Mouse (Mus musculus) neural tube, embryonic 12.5 days (tissue): Measurements from ENCODE around the gene Rabggtb. TPM values are rescaled to one million over a fixed set of nuclear protein-coding genes. Genes with fewer than 3 reads are reported as not detected.

ENCODE experiments used
- ATAC-seq: fragments of 200-750 bp; cut with Nextera tagmentation; 2 replicates; pipeline ENCODE4 v1.8.0; 2017; ENCODE audit warnings: low read depth, mild to moderate bottlenecking, moderate TSS enrichment, moderate library complexity; ENCODE audit not compliant: low FRiP score
- H3K27ac ChIP-seq: fragments of 300-500 bp; sonication (generic); 2 replicates; pipeline ENCODE4 v1.5.1; 2016
- H3K27me3 ChIP-seq: fragments of 300-500 bp; sonication (generic); replicated peaks from 2 replicates; pipeline ENCODE4 v1.6.1; 2016; ENCODE audit warnings: mild to moderate bottlenecking
- H3K36me3 ChIP-seq: fragments of 300-500 bp; sonication (generic); 2 replicates; pipeline ENCODE4 v1.6.1; 2016; ENCODE audit warnings: mild to moderate bottlenecking
- H3K4me1 ChIP-seq: fragments of 300-500 bp; sonication (generic); 2 replicates; pipeline ENCODE4 v1.6.1; 2016
- H3K4me2 ChIP-seq: fragments of 300-500 bp; sonication (generic); replicated peaks from 2 replicates; pipeline ENCODE4 v1.6.1; 2016; ENCODE audit warnings: mild to moderate bottlenecking
- H3K4me3 ChIP-seq: fragments of 300-500 bp; sonication (generic); 2 replicates; pipeline ENCODE4 v1.5.1; 2016
- H3K9ac ChIP-seq: fragments of 300-500 bp; sonication (generic); 2 replicates; pipeline ENCODE4 v1.6.1; 2016; ENCODE audit warnings: mild to moderate bottlenecking
- H3K9me3 ChIP-seq: fragments of 300-500 bp; sonication (generic); 2 replicates; pipeline ENCODE4 v1.6.1; 2016; ENCODE audit warnings: mild to moderate bottlenecking
- WGBS: fragments of 180-500 bp; shearing (Covaris S2); methylation state at CpG from one replicate; pipeline ENCODE4 v1.1.7; 2016; 5-methylcytosine and 5-hydroxymethylcytosine counted together
- polyA plus RNA-seq: library from polyadenylated mRNA; unstranded; fragments of >200 nt; fragmentation: Nextera tagmentation; extraction: Ambion mirVana; gene quantifications from 2 replicates; pipeline ENCODE4 v1.2.1, GENCODE M21; 2016

Rabggtb gene
- polyA plus RNA-seq, 1 experiment from 2014 or later: 38.4 TPM

DNA sequence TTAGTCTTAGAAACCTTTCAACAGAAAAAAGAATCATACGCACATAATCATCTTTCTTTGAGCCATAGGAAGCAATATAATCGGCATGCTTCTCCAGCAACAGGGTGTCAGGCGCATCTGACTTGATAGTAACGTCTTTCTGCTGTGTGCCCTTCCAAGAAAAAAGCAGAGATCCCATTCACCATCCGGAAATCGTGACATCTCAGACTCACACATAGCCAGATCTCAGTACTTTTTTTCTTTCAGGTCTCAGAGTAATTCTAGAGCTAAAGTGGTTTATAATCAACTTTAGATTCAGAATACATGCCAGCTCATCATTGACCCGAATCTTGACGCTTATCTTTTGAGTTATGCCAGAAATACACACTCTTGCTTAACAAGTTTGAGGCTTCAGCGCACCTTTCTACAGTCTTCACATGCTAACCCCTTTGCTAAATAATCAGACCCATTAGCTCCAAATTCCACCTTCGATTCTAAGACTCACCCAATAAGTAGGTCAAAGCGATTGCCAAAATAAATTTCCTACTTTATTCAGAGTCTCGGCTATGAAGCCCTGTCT lies 848 bp downstream of the Rabggtb start:
- 5% methylated on average over 12 of the region's 12 CpGs for WGBS
- H3K4me2 ChIP-seq: peak overlapping the region; percentile 73
- ATAC-seq: no peak
- peaks cover 39% of the 10 kb centered on the region for H3K36me3 ChIP-seq
- H3K27me3 ChIP-seq: no peaks in the 10 kb centered on the region
- peak overlapping the region; percentile 89 for H3K4me3 ChIP-seq
- peak overlapping the region; percentile 94 for H3K9ac ChIP-seq
- H3K27ac ChIP-seq: no peak overlapping the region
- H3K4me1 ChIP-seq: peaks cover 28% of the 10 kb centered on the region
- H3K9me3 ChIP-seq: no peaks in the 10 kb centered on the region

DNA sequence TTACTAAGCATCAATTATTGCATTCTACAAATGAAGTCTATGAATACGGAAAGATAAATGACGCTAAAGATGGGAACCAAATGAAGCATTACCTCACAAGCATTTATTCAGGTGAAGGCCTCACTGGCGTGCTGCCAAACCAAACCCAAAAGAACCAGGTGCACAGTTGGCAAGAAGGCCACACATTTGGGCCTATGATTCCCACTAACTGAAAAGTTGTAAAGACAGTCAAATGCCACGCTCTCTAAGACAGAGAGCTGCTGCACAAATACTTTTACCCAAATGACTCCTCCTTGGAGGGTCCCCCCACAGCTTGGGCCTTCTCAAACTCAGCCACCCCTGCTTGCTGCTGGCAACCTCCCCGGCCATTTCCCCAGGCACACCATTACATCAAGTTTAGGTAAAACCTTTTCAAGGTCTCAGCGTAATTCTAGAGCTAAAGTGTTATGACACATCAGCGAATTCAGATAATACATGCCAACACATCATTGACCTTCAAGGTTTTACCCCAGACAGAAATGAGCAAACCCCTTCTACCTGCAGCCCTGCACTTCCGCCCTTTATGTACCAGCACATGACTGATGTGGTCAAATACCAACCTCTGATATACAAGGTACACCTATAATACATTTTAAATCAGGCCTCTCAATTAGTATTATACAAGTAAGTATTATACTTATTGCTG lies 1.5 kb downstream of the Rabggtb start:
- Histone ChIP-seq H3K27ac (no peak overlapping the region), H3K9ac (peak overlapping the region; percentile 94), H3K36me3 (peaks cover 46% of the 10 kb centered on the region), H3K9me3 (no peaks in the 10 kb centered on the region), H3K4me2 (peak overlapping the region; percentile 73), H3K4me3 (peak overlapping the region; percentile 89), H3K27me3 (no peaks in the 10 kb centered on the region), H3K4me1 (peaks cover 28% of the 10 kb centered on the region)
- 49% methylated on average over 8 of the region's 8 CpGs for WGBS
- no peak for ATAC-seq

DNA sequence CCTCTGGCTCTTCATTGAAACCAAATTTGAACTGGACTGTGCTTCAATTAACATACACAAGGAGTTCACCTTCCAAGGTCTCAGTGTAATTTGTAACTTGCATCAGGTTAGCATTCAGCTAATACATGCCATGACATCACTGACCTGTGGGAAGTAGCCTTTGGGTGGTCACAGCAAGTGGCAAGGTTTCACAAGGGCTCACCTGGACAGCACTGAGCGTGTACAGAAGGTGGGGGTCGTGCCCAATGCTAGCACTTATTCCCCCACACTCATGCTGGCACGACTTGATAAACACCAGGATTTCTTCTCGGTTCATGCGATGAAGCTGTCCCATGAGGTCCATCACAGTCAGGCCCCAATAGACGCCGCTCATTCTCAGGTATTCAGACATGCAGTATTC lies 2.3 kb downstream of the Rabggtb start:
- peaks cover 54% of the 10 kb centered on the region for H3K36me3 ChIP-seq
- H3K4me2 ChIP-seq: peak overlapping the region; percentile 73
- H3K9ac ChIP-seq: peak overlapping the region; percentile 94; the same call in 1 of the 2 replicates
- ATAC-seq: no peak
- no peaks in the 10 kb centered on the region for H3K27me3 ChIP-seq
- 78% methylated on average over 7 of the region's 7 CpGs for WGBS
- H3K27ac ChIP-seq: no peak overlapping the region
- no peaks in the 10 kb centered on the region for H3K9me3 ChIP-seq
- H3K4me3 ChIP-seq: peak overlapping the region; percentile 5; the same call in 1 of the 2 replicates
- H3K4me1 ChIP-seq: peaks cover 28% of the 10 kb centered on the region

DNA sequence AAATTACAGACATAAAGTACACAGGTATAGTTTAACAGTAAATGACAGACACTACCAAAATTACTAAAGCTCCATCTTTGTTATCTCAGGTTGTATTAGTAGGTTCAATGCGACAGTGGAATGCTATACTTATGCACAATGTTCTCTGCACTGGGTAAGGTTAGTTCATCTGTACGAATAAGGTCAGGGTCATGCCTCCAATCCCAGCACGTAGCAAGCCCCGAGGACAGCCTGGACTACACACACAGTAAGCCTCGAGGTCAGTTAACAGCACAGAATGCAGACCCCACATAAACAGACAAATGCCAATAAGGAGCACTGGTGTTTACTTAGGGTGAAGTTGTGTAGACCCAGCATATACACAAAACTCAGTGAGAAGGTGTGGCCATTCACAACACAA lies 3.9 kb downstream of the Rabggtb start:
- H3K9me3 ChIP-seq: no peaks in the 10 kb centered on the region
- ATAC-seq: no peak
- H3K27ac ChIP-seq: no peak overlapping the region
- H3K4me3 ChIP-seq: no peak overlapping the region
- H3K27me3 ChIP-seq: no peaks in the 10 kb centered on the region
- peaks cover 62% of the 10 kb centered on the region for H3K36me3 ChIP-seq
- 83% methylated on average over 5 of the region's 5 CpGs for WGBS
- H3K9ac ChIP-seq: no peak overlapping the region
- no peak overlapping the region for H3K4me2 ChIP-seq
- H3K4me1 ChIP-seq: peaks cover 28% of the 10 kb centered on the region

DNA sequence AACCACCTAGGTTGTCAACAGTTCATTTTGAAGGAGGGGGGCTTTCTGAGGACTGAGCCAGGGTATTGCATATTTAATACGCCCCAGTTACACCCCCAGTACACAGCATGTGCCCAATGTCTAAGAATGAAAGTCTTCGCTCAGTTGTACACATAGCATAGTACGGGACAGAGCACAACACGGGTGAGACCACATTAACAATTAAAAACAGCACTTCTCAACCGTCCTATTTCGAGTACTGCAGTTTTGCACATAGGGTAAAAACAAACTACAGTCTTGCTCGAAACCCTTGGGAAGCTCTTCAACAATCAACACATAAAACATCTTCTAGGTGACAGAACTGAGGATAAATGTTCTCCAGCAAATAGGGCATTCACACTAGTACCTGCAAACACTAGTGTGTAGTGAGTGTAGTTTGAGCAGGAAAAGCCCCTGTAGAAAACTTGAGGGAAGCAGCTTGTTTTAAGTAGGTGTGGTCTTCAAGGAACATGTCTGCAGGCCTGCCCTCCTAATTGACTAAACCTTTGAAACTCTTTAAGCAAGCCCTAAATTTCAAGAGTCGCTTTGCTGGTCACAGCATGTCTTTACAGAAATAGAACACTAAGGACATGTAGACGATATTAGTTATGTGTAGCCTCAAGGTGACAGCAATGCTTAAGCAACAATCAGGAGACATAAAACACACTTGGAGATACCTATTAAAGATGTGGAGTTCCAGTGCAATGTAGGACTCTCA lies 6.5 kb downstream of the Rabggtb start, which contains the start of gene Msh4:
TSS of gene Msh4 (minus strand) at position 3 of the 736 bp plus-strand sequence.
- peaks cover 66% of the 10 kb centered on the region for H3K36me3 ChIP-seq
- no peaks in the 10 kb centered on the region for H3K9me3 ChIP-seq
- H3K27me3 ChIP-seq: no peaks in the 10 kb centered on the region
- no peak within 1 kb of the TSS for H3K4me3 ChIP-seq
- H3K9ac ChIP-seq: no peak within 1 kb of the TSS
- 86% methylated on average over 9 of the region's 9 CpGs for WGBS
- ATAC-seq: no peak
- H3K4me2 ChIP-seq: no peak within 1 kb of the TSS
- peaks cover 22% of the 10 kb centered on the region for H3K4me1 ChIP-seq
- no peak within 1 kb of the TSS for H3K27ac ChIP-seq

GRCm38 (mm10) chr3:153905251-153906135 lies 7.3 kb downstream of the Rabggtb start:
- peak; percentile 43; the same call in 1 of the 2 replicates for ATAC-seq
- Histone ChIP-seq H3K4me2 (no peak overlapping the region), H3K27ac (no peak overlapping the region), H3K9ac (no peak overlapping the region), H3K4me1 (peaks cover 14% of the 10 kb centered on the region), H3K9me3 (no peaks in the 10 kb centered on the region), H3K27me3 (no peaks in the 10 kb centered on the region), H3K36me3 (peaks cover 62% of the 10 kb centered on the region), H3K4me3 (no peak overlapping the region)
- WGBS: 82% methylated on average over 49 of the region's 49 CpGs

DNA sequence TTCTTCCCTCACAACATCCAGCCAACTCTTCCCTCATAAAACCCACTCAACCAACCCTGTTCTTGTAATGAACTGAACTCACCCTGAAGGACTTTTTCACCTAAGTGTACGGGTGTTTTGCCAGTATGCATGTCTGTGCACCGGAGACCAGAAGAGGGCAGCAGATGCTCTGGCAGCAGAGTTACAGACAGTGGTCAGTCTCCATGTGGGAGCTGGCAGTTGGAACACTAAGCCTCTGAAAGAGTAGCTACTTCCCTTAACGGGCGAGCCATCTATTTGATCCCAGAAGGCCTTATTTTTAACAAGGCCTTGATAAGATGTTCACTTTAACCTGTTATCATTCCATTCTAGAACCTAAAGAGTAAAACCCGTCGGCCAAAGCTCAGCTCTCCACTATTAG lies 8.2 kb downstream of the Rabggtb start:
- peaks cover 53% of the 10 kb centered on the region for H3K36me3 ChIP-seq
- H3K27me3 ChIP-seq: no peaks in the 10 kb centered on the region
- H3K9ac ChIP-seq: no peak overlapping the region
- no peaks in the 10 kb centered on the region for H3K9me3 ChIP-seq
- no peak overlapping the region for H3K4me2 ChIP-seq
- WGBS: 70% methylated on average over 6 of the region's 6 CpGs
- peaks cover 8% of the 10 kb centered on the region for H3K4me1 ChIP-seq
- no peak overlapping the region for H3K4me3 ChIP-seq
- no peak overlapping the region for H3K27ac ChIP-seq
- ATAC-seq: 0 out of 2 replicates have a peak, but pooled peaks have one; percentile 26

GRCm38 (mm10) chr3:153902595-153902994 lies 10.2 kb downstream of the Rabggtb start:
- Histone ChIP-seq H3K9me3 (no peaks in the 10 kb centered on the region), H3K4me2 (no peak overlapping the region), H3K4me3 (no peak overlapping the region), H3K27ac (no peak overlapping the region), H3K4me1 (no peaks in the 10 kb centered on the region), H3K9ac (no peak overlapping the region), H3K27me3 (no peaks in the 10 kb centered on the region), H3K36me3 (peaks cover 33% of the 10 kb centered on the region)
- no peak for ATAC-seq
- WGBS: 68% methylated on average over 3 of the region's 3 CpGs

GRCm38 (mm10) chr3:153901904-153902303 lies 10.9 kb downstream of the Rabggtb start:
- Histone ChIP-seq H3K4me2 (no peak overlapping the region), H3K27ac (no peak overlapping the region), H3K36me3 (peaks cover 26% of the 10 kb centered on the region), H3K27me3 (no peaks in the 10 kb centered on the region), H3K4me3 (no peak overlapping the region), H3K9ac (no peak overlapping the region), H3K9me3 (no peaks in the 10 kb centered on the region), H3K4me1 (no peaks in the 10 kb centered on the region)
- 88% methylated on average over 1 of the region's 1 CpGs for whole genome bisulfite sequencing
- no peak for ATAC-seq

GRCm38 (mm10) chr3:153897216-153897615 lies 15.6 kb downstream of the Rabggtb start:
- H3K36me3 ChIP-seq: no peaks in the 10 kb centered on the region
- no peak overlapping the region for H3K4me2 ChIP-seq
- no peak overlapping the region for H3K4me3 ChIP-seq
- H3K9ac ChIP-seq: no peak overlapping the region
- no peaks in the 10 kb centered on the region for H3K9me3 ChIP-seq
- ATAC-seq: no peak
- no peaks in the 10 kb centered on the region for H3K27me3 ChIP-seq
- no peaks in the 10 kb centered on the region for H3K4me1 ChIP-seq
- H3K27ac ChIP-seq: no peak overlapping the region
- WGBS: 77% methylated on average over 6 of the region's 6 CpGs

DNA sequence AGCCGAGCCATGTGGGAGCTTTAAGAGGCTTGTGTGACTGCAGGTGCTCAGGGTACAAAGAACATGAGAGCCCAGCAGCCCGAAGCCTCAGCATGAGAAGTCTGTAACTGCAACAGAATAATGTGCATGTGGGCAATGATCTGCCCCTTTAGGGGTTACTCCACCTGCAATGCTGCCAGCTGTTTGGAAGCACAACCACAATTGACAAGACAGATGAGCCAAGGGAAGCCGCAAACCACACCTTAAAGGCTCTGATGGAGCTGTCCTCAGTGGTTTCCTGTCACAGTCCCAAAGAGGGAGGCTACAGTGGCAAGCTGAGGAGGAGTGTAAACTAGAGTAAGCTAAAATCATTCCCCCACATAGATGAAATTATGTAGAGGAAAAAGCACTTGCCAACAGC lies 17.4 kb downstream of the Rabggtb start:
- H3K9ac ChIP-seq: no peak overlapping the region
- H3K4me3 ChIP-seq: no peak overlapping the region
- 83% methylated on average over 3 of the region's 3 CpGs for WGBS
- H3K27me3 ChIP-seq: no peaks in the 10 kb centered on the region
- H3K9me3 ChIP-seq: no peaks in the 10 kb centered on the region
- no peak overlapping the region for H3K4me2 ChIP-seq
- no peak for ATAC-seq
- no peaks in the 10 kb centered on the region for H3K4me1 ChIP-seq
- no peaks in the 10 kb centered on the region for H3K36me3 ChIP-seq
- H3K27ac ChIP-seq: no peak overlapping the region
